Mouse (Mus musculus) liver, adult 2 months (tissue): ENCODE data around the gene Hacd3.

ENCODE experiments used
- CTCF ChIP-seq: fragments of 200-500 bp; IDR thresholded peaks from 2 replicates; pipeline ENCODE4 v1.5.1; 2011; ENCODE audit warnings: low read depth, low read length, control low read depth
- POLR2A ChIP-seq: fragments of 200-500 bp; IDR thresholded peaks from 2 replicates; pipeline ENCODE4 v1.6.1; 2011; ENCODE audit warnings: low read length, control low read depth; ENCODE audit not compliant: insufficient read depth; ENCODE audit errors: extremely low read depth

GRCm38 (mm10) chr9:64947483-64948095 is 73.9 kb downstream of the Hacd3 start:
- no peak for TF ChIP-seq CTCF
- no peak for TF ChIP-seq POLR2A
